Mouse (Mus musculus) right cerebral cortex, postnatal 4 days (tissue): ENCODE results near the gene Gm7980.
"Not testable (repeated sequence)": the region's sequence is repeated elsewhere in the genome, so short reads cannot be mapped to it uniquely, and the experiment has no call there.

Source experiments
- DNase-seq: peaks from one replicate; pipeline ENCODE4 v3.0.0-alpha.2; 2022

Gene Gm7980

GRCm38 (mm10) chr14:41907190-41907589, at the start of gene Gm7980:
Gene Gm7980 (minus strand): TSS chr14:41907290.
- DNase-seq: not testable (repeated sequence)

GRCm38 (mm10) chr14:41943695-41944094, 36.6 kb upstream of the Gm7980 start, which contains the start of gene 1700024B05Rik:
Gene 1700024B05Rik (plus strand): TSS chr14:41943995.
- not testable (repeated sequence) for DNase-seq

GRCm38 (mm10) chr14:41924649-41925048, 17.6 kb upstream of the Gm7980 start, which contains the start of gene 1700049E17Rik1:
Gene 1700049E17Rik1 (plus strand): TSS chr14:41924949.
- DNase-seq: not testable (repeated sequence)
